Mouse (Mus musculus) heart, embryonic 15.5 days (tissue): Measurements from ENCODE around the gene Stx5a. TPM values are rescaled to one million over a fixed set of nuclear protein-coding genes. Genes with fewer than 3 reads are reported as not detected.
A peak's percentile ranks its signal among the peaks of the same experiment; 100 is the strongest.
"Not testable (repeated sequence)": the region's sequence is repeated elsewhere in the genome, so short reads cannot be mapped to it uniquely, and the experiment has no call there.

ENCODE experiments used
- ATAC-seq: fragments of 200-750 bp; cut with Nextera tagmentation; replicated peaks from 2 replicates; pipeline ENCODE4 v1.8.0; 2017; ENCODE audit warnings: low read depth, moderate TSS enrichment; ENCODE audit not compliant: insufficient number of reproducible peaks, insufficient read depth, low FRiP score
- H3K27ac ChIP-seq: fragments of 300-500 bp; sonication (generic); 2 replicates; pipeline ENCODE4 v1.5.1; 2015; ENCODE audit warnings: mild to moderate bottlenecking, inconsistent platforms
- H3K27me3 ChIP-seq: fragments of 300-500 bp; sonication (generic); 2 replicates; pipeline ENCODE4 v1.6.1; 2015; ENCODE audit warnings: inconsistent platforms
- H3K36me3 ChIP-seq: fragments of 300-500 bp; sonication (generic); 2 replicates; pipeline ENCODE4 v1.6.1; 2015; ENCODE audit warnings: mild to moderate bottlenecking, inconsistent platforms
- H3K4me1 ChIP-seq: fragments of 300-500 bp; sonication (generic); replicated peaks from 2 replicates; pipeline ENCODE4 v1.6.1; 2015; ENCODE audit warnings: inconsistent platforms
- H3K4me2 ChIP-seq: fragments of 300-500 bp; sonication (generic); 2 replicates; pipeline ENCODE4 v1.6.1; 2015; ENCODE audit warnings: inconsistent platforms, mild to moderate bottlenecking, moderate library complexity
- H3K4me3 ChIP-seq: fragments of 300-500 bp; sonication (generic); 2 replicates; pipeline ENCODE4 v1.5.1; 2015; ENCODE audit warnings: mild to moderate bottlenecking, inconsistent platforms
- H3K9ac ChIP-seq: fragments of 300-500 bp; sonication (generic); 2 replicates; pipeline ENCODE4 v1.6.1; 2015; ENCODE audit warnings: mild to moderate bottlenecking, inconsistent platforms
- H3K9me3 ChIP-seq: fragments of 300-500 bp; sonication (generic); replicated peaks from 2 replicates; pipeline ENCODE4 v1.6.1; 2016; ENCODE audit warnings: inconsistent platforms
- WGBS: fragments of 180-500 bp; shearing (Covaris S2); methylation state at CpG from one replicate; pipeline ENCODE4 v1.1.7; 2015; ENCODE audit warnings: mixed read lengths; 5-methylcytosine and 5-hydroxymethylcytosine counted together
- polyA plus RNA-seq: library from polyadenylated mRNA; unstranded; fragments of >200 nt; fragmentation: Nextera tagmentation; extraction: Ambion mirVana; gene quantifications from 2 replicates; pipeline ENCODE4 v1.2.1, GENCODE M21; 2015

Gene Stx5a
- polyA plus RNA-seq, 1 experiment from 2014 or later = 81.0 TPM

- not testable (repeated sequence) for H3K4me2 ChIP-seq, H3K27ac ChIP-seq, H3K9me3 ChIP-seq, H3K9ac ChIP-seq, H3K27me3 ChIP-seq, ATAC-seq, H3K4me3 ChIP-seq
- Histone ChIP-seq H3K36me3 (peaks cover 28% of the 10 kb centered on the region), H3K4me1 (peaks cover 17% of the 10 kb centered on the region)
- WGBS = 45% methylated on average over 3 of the region's 3 CpGs
Measured at GRCm38 (mm10) chr19:8728335-8729099, 12.7 kb upstream of the Stx5a start.

DNA sequence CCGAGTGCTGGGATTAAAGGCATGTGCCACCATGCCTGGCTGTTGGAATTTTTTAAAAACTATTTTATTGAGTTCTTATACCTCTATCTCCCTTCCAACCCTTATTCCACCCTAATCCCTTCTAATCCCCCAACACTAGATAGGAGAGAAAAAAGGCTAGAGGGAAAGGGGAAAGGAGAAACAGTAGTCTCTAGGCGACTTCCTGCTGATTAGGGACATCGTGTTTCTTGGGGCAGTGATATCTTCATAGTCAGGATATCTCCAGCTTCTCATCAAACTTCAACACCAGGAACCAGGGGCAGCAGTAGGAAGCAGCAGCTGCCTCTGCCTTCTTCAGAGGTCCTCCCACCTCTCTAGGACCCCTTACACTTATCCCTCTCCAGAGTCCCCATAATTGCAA is 6.9 kb upstream of the Stx5a start:
- H3K9me3 ChIP-seq = no peaks in the 10 kb centered on the region
- no peaks in the 10 kb centered on the region for H3K27me3 ChIP-seq
- no peak overlapping the region for H3K4me3 ChIP-seq
- H3K9ac ChIP-seq = no peak overlapping the region
- peaks cover 13% of the 10 kb centered on the region for H3K4me1 ChIP-seq
- no peak overlapping the region for H3K4me2 ChIP-seq
- WGBS = 43% methylated on average over 3 of the region's 3 CpGs
- ATAC-seq = no peak
- no peak overlapping the region for H3K27ac ChIP-seq
- peaks cover 16% of the 10 kb centered on the region for H3K36me3 ChIP-seq

- peak within 1 kb of the TSS; percentile 78 for H3K4me2 ChIP-seq
- under 1% methylated on average over 32 of the region's 32 CpGs for WGBS
- peaks cover 29% of the 10 kb centered on the region for H3K36me3 ChIP-seq
- H3K4me1 ChIP-seq = peaks cover 17% of the 10 kb centered on the region
- no peaks in the 10 kb centered on the region for H3K9me3 ChIP-seq
- peak within 1 kb of the TSS; percentile 86 for H3K4me3 ChIP-seq
- ATAC-seq = peak; percentile 86
- peak within 1 kb of the TSS; percentile 72 for H3K9ac ChIP-seq
- no peaks in the 10 kb centered on the region for H3K27me3 ChIP-seq
- H3K27ac ChIP-seq = peak within 1 kb of the TSS; percentile 71
Measured at GRCm38 (mm10) chr19:8735389-8736159, 5.6 kb upstream of the Stx5a start, which contains the start of gene Wdr74. Gene Wdr74, plus strand, starts transcription at chr19:8735827.

DNA sequence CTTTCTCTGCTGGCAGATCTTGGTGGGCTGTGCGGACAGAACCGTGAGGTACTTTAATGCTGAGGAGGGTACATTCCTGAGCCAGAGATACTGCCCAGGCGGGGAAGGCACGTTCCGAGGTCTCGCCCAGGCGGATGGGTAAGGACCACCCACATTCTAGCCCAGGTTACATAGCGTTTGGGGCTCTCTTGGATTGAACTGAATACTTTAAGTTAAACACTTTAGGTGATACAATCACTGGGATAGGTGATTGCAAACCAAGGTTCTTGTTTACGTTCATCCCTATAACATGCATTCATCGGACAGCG is 5.1 kb upstream of the Stx5a start:
- peak overlapping the region; percentile 71 for H3K27ac ChIP-seq
- no peak; the same call in 1 of the 2 replicates for ATAC-seq
- H3K9me3 ChIP-seq = no peaks in the 10 kb centered on the region
- H3K27me3 ChIP-seq = no peaks in the 10 kb centered on the region
- H3K9ac ChIP-seq = peak overlapping the region; percentile 72
- peaks cover 29% of the 10 kb centered on the region for H3K36me3 ChIP-seq
- H3K4me1 ChIP-seq = peaks cover 21% of the 10 kb centered on the region
- WGBS = 2% methylated on average over 11 of the region's 11 CpGs
- peak overlapping the region; percentile 78 for H3K4me2 ChIP-seq
- peak overlapping the region; percentile 86 for H3K4me3 ChIP-seq

DNA sequence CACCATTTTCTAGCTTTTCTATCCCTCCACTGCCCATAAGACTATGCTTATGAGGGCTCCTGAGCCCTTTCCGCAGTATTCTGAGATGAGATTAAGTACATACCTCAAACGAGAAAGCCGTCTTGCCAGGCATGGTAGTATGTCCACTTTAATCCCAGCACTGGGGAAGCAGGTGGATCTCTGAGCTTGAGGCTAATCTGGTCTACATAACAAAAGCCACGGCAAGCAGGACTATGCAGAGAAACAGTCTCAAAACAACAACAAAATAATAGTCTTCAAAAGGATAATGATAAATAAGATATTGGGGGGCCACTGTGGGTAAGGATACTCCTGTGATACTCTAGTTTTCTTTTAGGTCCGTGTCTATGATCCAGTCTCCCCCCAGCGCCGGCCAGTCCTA is 2.3 kb upstream of the Stx5a start:
- Histone ChIP-seq H3K9me3 (no peaks in the 10 kb centered on the region), H3K4me3 (no peak overlapping the region), H3K4me2 (no peak overlapping the region), H3K9ac (no peak overlapping the region), H3K36me3 (peaks cover 42% of the 10 kb centered on the region), H3K4me1 (peaks cover 34% of the 10 kb centered on the region), H3K27ac (no peak overlapping the region), H3K27me3 (no peaks in the 10 kb centered on the region)
- ATAC-seq = no peak
- WGBS = 89% methylated on average over 7 of the region's 7 CpGs

DNA sequence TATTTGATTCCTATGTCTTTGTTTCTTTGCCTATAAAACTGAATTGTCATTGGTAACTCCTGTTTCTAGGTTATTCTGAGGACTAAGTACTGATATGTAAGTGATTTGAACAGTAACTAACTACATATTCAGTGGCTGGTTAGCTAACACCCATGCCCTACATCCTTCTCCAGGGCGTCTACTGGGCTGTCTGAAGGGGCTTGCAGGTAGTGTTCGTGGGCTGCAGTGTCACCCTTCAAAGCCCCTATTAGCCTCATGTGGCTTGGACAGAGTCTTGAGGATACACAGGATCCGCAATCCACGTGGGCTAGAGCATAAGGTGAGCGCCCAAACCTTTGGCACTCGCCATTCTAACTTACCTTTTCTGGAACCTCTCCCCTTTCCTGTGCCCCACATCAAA is 1.6 kb upstream of the Stx5a start:
- H3K36me3 ChIP-seq = peaks cover 49% of the 10 kb centered on the region
- H3K27me3 ChIP-seq = no peaks in the 10 kb centered on the region
- H3K27ac ChIP-seq = no peak overlapping the region
- no peak for ATAC-seq
- no peak overlapping the region for H3K4me2 ChIP-seq
- peaks cover 34% of the 10 kb centered on the region for H3K4me1 ChIP-seq
- no peak overlapping the region for H3K4me3 ChIP-seq
- no peaks in the 10 kb centered on the region for H3K9me3 ChIP-seq
- 89% methylated on average over 6 of the region's 6 CpGs for WGBS
- no peak overlapping the region for H3K9ac ChIP-seq

DNA sequence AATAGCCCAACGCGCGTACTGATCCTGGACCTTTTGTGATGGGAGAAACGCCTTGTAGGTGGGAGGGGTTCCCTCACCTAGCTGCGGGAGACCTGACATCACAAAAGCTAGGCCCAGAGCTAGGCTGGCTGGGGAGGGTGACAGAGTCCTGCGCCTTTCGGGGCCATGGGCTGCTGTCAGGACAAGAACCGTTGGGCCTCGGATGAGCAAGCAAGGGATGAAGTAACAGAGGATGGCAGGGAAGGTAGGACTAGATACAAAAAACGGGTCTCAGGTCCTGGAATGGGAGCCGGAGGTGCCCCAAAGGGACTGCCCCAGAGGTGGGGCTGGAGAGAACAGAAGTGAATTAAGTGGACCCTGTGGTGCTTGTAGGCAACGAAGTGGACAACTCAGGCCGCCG is 610 bp upstream of the Stx5a start, which contains the start of gene 1700092M07Rik:
TSS of gene 1700092M07Rik (plus strand) at position 116 of the 400 bp plus-strand sequence.
- Histone ChIP-seq H3K4me3 (peak within 1 kb of the TSS; percentile 87), H3K9me3 (no peaks in the 10 kb centered on the region), H3K4me2 (peak within 1 kb of the TSS; percentile 52), H3K27ac (peak within 1 kb of the TSS; percentile 96), H3K27me3 (no peaks in the 10 kb centered on the region), H3K36me3 (peaks cover 59% of the 10 kb centered on the region), H3K4me1 (peaks cover 29% of the 10 kb centered on the region), H3K9ac (peak within 1 kb of the TSS; percentile 91)
- 70% methylated on average over 14 of the region's 14 CpGs for WGBS
- ATAC-seq = no peak

DNA sequence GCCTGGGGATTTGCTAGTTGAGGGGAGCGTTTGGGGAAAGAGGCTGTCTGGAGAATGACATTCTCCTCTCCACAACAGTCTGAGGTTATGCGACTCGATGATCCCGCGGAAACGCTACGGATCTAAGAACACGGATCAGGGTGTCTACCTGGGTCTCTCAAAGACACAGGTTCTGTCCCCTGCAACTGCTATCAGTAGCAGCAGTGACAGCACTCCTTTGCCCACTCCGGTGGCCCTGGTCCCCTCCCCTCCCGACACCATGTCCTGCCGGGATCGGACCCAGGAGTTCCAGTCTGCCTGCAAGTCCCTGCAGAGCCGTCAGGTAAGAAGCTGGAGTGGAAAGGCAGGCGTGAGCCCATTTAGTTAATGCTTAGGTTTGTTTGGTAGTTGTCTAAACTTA is 963 bp downstream of the Stx5a start:
- H3K36me3 ChIP-seq = peaks cover 75% of the 10 kb centered on the region
- peak overlapping the region; percentile 96 for H3K27ac ChIP-seq
- no peak for ATAC-seq
- peak overlapping the region; percentile 87 for H3K4me3 ChIP-seq
- H3K4me1 ChIP-seq = peaks cover 22% of the 10 kb centered on the region
- no peaks in the 10 kb centered on the region for H3K9me3 ChIP-seq
- no peaks in the 10 kb centered on the region for H3K27me3 ChIP-seq
- H3K4me2 ChIP-seq = peak overlapping the region; percentile 90
- H3K9ac ChIP-seq = peak overlapping the region; percentile 91
- WGBS = 8% methylated on average over 14 of the region's 14 CpGs

DNA sequence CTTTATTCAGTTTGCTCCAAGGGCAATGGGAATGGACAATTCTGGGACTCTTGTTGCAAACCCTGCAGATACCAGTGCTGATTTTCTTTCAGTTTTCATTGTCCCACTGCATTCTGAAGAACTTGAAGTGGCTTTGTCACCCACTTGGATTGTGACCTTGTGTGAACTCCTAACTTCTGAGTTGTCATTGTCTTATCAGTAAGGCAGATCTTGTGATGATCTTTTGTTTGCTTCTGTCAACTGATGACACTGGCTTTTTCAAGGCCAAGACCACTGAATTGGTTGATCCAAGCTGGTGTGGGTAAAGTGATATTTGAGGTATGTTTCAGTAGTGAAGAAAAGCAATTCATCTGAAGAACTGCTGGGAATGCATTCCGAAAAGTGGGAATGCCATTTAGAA is 4.2 kb downstream of the Stx5a start:
- Histone ChIP-seq H3K36me3 (peaks cover 80% of the 10 kb centered on the region), H3K4me3 (no peak overlapping the region), H3K9ac (no peak overlapping the region), H3K27me3 (no peaks in the 10 kb centered on the region), H3K4me2 (no peak overlapping the region), H3K27ac (no peak overlapping the region), H3K9me3 (no peaks in the 10 kb centered on the region), H3K4me1 (peaks cover 19% of the 10 kb centered on the region)
- 94% methylated on average over 1 of the region's 1 CpGs for WGBS
- no peak for ATAC-seq

DNA sequence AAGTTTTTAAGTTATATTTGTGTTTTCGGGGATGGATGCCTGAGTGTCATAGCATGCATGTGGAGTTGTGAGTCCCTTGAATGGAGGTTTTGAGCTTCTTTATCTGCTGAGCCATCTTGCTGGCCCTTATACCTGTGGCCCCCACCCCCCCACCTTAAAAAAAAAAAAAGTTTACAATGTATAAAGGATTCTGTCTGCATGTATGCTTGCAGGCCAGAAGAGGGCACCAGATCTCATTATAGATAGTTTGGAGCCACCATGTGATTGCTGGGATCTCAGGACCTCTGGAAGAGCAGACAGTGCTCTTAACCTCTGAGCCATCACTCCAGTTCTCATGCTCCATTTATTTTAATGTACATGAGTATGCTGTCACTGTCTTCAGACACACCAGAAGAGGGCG is 6.2 kb downstream of the Stx5a start:
- peaks cover 9% of the 10 kb centered on the region for H3K4me1 ChIP-seq
- no peak overlapping the region for H3K27ac ChIP-seq
- no peak overlapping the region for H3K4me2 ChIP-seq
- no peaks in the 10 kb centered on the region for H3K9me3 ChIP-seq
- no peak for ATAC-seq
- peaks cover 94% of the 10 kb centered on the region for H3K36me3 ChIP-seq
- 68% methylated on average over 2 of the region's 2 CpGs for WGBS
- no peak overlapping the region for H3K9ac ChIP-seq
- no peaks in the 10 kb centered on the region for H3K27me3 ChIP-seq
- no peak overlapping the region for H3K4me3 ChIP-seq

DNA sequence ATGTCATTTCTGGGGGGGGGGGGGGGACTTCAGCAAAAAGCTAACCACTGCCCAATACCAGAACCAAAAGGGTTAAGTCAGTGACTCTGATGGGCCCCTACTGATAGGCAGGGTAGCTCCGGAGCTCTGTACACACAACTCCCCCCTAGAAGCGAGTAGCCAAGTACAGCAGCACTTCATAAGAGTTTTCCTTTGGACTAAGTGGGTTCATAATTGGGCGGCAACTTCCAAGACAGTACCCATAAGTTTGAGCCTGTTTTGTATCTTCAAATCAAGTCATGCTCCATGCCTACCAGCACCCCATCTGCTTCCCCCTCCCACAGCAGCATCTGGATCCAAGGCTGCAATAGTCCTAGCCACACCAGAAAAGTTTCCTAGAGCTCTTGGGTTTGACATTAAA is 14.4 kb downstream of the Stx5a start:
- H3K4me2 ChIP-seq = peak overlapping the region; percentile 60
- WGBS = 47% methylated on average over 3 of the region's 3 CpGs
- H3K4me1 ChIP-seq = peaks cover 22% of the 10 kb centered on the region
- no peak for ATAC-seq
- no peak overlapping the region for H3K9ac ChIP-seq
- no peak overlapping the region for H3K27ac ChIP-seq
- no peaks in the 10 kb centered on the region for H3K9me3 ChIP-seq
- H3K27me3 ChIP-seq = no peaks in the 10 kb centered on the region
- peak overlapping the region; percentile 98; the same call in 1 of the 2 replicates for H3K4me3 ChIP-seq
- peaks cover 39% of the 10 kb centered on the region for H3K36me3 ChIP-seq
